Mouse (Mus musculus) midbrain, embryonic 12.5 days (tissue): Measurements from ENCODE around the gene Fam173a. TPM values are rescaled to one million over a fixed set of nuclear protein-coding genes. Genes with fewer than 3 reads are reported as not detected.
A peak's percentile ranks its signal among the peaks of the same experiment; 100 is the strongest.

ENCODE experiments used
- ATAC-seq: fragments of 200-750 bp; cut with Nextera tagmentation; 2 replicates; pipeline ENCODE4 v1.8.0; 2017; ENCODE audit warnings: low read depth, moderate TSS enrichment, moderate library complexity; ENCODE audit not compliant: low FRiP score
- H3K27ac ChIP-seq: fragments of 300-500 bp; sonication (generic); replicated peaks from 2 replicates; pipeline ENCODE4 v1.5.1; 2016; ENCODE audit warnings: mild to moderate bottlenecking
- H3K27me3 ChIP-seq: fragments of 300-500 bp; sonication (generic); 2 replicates; pipeline ENCODE4 v1.6.1; 2016; ENCODE audit warnings: mild to moderate bottlenecking
- H3K36me3 ChIP-seq: fragments of 300-500 bp; sonication (generic); 2 replicates; pipeline ENCODE4 v1.6.1; 2016
- H3K4me1 ChIP-seq: fragments of 300-500 bp; sonication (generic); 2 replicates; pipeline ENCODE4 v1.6.1; 2016
- H3K4me2 ChIP-seq: fragments of 300-500 bp; sonication (generic); replicated peaks from 2 replicates; pipeline ENCODE4 v1.6.1; 2016; ENCODE audit warnings: mild to moderate bottlenecking, moderate library complexity
- H3K4me3 ChIP-seq: fragments of 300-500 bp; sonication (generic); 2 replicates; pipeline ENCODE4 v1.5.1; 2016; ENCODE audit warnings: mild to moderate bottlenecking
- H3K9ac ChIP-seq: fragments of 300-500 bp; sonication (generic); replicated peaks from 2 replicates; pipeline ENCODE4 v1.6.1; 2016; ENCODE audit warnings: mild to moderate bottlenecking, moderate library complexity
- H3K9me3 ChIP-seq: fragments of 300-500 bp; sonication (generic); 2 replicates; pipeline ENCODE4 v1.6.1; 2016; ENCODE audit warnings: mild to moderate bottlenecking
- WGBS: fragments of 180-500 bp; shearing (Covaris S2); methylation state at CpG from one replicate; pipeline ENCODE4 v1.1.7; 2016; 5-methylcytosine and 5-hydroxymethylcytosine counted together
- polyA plus RNA-seq: library from polyadenylated mRNA; unstranded; fragments of >200 nt; fragmentation: Nextera tagmentation; extraction: Ambion mirVana; gene quantifications from 2 replicates; pipeline ENCODE4 v1.2.1, GENCODE M21; 2016

Fam173a gene
- 81.8 and 86.1 TPM in 2 replicates for polyA plus RNA-seq

DNA sequence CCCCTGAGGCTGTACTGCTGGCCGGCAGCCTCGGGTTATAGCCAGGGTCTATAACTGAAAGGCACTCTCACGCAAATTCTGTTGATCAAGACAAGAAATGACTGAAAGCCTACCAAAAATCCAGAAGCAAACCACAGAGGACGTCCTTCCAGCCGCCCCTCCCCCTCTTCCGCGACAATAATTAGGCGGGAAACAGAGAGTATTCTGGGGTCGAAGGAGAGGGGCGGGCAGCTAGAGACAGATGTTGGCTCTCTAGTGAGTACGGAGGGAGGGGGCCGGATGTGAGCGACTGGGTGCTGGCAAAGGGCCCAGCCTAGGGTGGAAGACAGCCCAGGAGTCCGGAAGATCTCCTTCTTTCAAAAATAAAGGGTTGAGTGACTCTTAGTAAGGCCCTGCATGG is at the start of gene Fam173a:
Gene Fam173a, minus strand, starts transcription at position 287 of the 400 bp plus-strand sequence.
- no peaks in the 10 kb centered on the region for H3K9me3 ChIP-seq
- WGBS: under 1% methylated on average over 14 of the region's 14 CpGs
- no peaks in the 10 kb centered on the region for H3K27me3 ChIP-seq
- peak within 1 kb of the TSS; percentile 69 for H3K4me3 ChIP-seq
- H3K9ac ChIP-seq: peak within 1 kb of the TSS; percentile 83
- peaks cover 23% of the 10 kb centered on the region for H3K36me3 ChIP-seq
- H3K4me2 ChIP-seq: peak within 1 kb of the TSS; percentile 92
- peak; percentile 28; the same call in 1 of the 2 replicates for ATAC-seq
- H3K27ac ChIP-seq: peak within 1 kb of the TSS; percentile 93
- peaks cover 63% of the 10 kb centered on the region for H3K4me1 ChIP-seq

DNA sequence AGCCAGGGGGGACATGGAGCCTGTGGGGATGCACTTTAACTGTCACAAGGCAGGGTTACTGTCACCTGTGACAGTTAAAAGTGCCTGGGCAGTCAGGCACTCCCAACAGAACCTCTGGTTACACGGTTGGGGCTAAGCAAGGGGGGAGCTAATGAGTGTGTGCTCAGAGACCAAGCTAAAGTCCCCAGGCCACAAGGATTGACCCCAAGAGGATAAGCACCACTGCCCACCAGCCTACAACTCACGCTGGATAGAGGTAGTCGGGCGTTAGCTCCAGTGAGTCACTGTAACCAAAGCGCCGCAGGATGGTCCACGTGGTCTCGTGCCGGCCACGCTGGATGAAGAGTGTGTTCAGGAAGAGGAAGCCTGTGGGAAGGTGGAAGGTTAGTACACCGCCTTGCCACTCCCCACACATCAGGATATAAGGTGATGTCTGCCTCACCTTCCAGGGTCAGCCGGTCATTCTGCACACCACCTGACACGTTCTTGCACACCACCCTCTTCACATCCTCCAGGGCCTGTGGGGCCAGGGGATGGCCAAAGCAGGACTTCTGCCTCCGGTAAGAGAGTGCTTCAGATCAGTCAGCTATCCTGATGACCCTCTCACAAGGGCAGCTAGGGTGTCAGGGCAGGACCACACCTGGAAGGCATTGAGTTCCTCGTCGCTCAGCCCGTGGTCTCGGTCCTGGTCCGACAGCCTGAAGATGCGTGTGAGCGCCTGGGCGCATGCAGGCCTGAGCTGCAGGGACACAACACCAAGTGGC is 48.6 kb upstream of the Fam173a start, which contains the start of gene Gm20683:
Gene Gm20683, minus strand, starts transcription at position 647 of the 764 bp plus-strand sequence.
- H3K4me1 ChIP-seq: peaks cover 41% of the 10 kb centered on the region
- H3K4me2 ChIP-seq: no peak within 1 kb of the TSS
- H3K9me3 ChIP-seq: no peaks in the 10 kb centered on the region
- no peaks in the 10 kb centered on the region for H3K27me3 ChIP-seq
- no peak for ATAC-seq
- H3K27ac ChIP-seq: no peak within 1 kb of the TSS
- H3K9ac ChIP-seq: no peak within 1 kb of the TSS
- no peak within 1 kb of the TSS for H3K4me3 ChIP-seq
- WGBS: 98% methylated on average over 22 of the region's 22 CpGs
- H3K36me3 ChIP-seq: peaks cover 52% of the 10 kb centered on the region

DNA sequence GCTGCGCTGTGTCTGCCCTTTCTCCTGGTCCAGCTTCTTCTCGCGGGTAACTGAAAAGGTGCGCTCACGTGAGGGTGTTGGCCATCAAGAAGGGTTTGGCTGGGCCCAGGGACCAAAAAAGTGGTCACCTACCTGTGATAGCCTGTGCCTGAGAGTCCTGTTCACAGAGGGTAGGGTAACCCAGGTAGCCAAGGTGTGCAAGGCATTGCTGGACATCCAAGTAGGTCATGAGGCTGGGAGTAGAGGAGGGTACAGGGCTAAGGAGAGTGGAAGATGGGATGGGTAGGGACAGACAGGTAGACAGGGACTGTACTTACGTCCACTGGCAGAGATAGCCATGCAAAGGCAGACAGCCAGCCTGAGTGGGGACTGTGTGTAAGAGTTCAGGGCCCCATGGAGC is 47.8 kb upstream of the Fam173a start:
- Histone ChIP-seq H3K27me3 (no peaks in the 10 kb centered on the region), H3K4me2 (no peak overlapping the region), H3K36me3 (peaks cover 45% of the 10 kb centered on the region), H3K9ac (no peak overlapping the region), H3K4me1 (peaks cover 49% of the 10 kb centered on the region), H3K4me3 (no peak overlapping the region), H3K9me3 (no peaks in the 10 kb centered on the region), H3K27ac (no peak overlapping the region)
- no peak for ATAC-seq
- WGBS: 92% methylated on average over 6 of the region's 6 CpGs

DNA sequence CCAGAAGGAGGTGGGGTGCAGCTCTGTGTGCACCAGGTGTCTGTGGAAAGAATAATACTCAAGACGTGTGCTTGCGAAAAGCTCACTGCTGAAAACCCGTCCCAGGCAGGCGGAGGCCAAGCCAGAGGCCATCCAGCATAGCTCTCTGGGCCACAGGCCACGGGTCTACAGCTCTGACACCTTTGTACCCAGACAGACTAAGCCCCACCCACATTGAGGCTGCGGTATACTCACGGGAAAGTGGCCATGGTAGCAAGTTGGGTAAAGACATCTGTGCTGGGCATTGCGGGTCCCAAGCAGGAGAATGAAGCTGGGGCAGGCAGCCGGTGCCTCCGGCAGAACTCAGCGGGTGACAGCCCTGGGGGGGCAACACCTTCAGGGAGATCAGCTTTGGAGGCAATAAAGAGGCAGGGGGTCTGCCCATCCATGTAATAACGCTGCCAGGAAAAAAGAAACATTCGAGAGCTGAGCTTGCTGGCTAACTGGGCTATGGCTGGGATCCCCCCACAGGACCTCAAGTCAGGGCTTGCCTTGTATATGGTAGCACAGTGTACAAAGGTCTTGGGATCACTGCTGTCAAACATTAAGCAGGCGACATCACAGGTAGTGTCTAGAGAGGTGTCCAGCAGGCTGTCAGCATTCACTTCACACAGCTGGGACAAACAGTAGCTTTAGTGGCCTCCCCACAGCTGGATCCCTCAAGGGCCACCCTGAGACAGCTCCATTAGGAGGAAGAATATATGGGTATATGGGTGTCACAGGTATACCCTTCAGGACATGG is 46.9 kb upstream of the Fam173a start:
- H3K9ac ChIP-seq: no peak overlapping the region
- peaks cover 53% of the 10 kb centered on the region for H3K4me1 ChIP-seq
- no peak overlapping the region for H3K27ac ChIP-seq
- no peaks in the 10 kb centered on the region for H3K27me3 ChIP-seq
- ATAC-seq: no peak
- H3K4me3 ChIP-seq: no peak overlapping the region
- H3K36me3 ChIP-seq: peaks cover 48% of the 10 kb centered on the region
- no peaks in the 10 kb centered on the region for H3K9me3 ChIP-seq
- 85% methylated on average over 14 of the region's 14 CpGs for WGBS
- no peak overlapping the region for H3K4me2 ChIP-seq

DNA sequence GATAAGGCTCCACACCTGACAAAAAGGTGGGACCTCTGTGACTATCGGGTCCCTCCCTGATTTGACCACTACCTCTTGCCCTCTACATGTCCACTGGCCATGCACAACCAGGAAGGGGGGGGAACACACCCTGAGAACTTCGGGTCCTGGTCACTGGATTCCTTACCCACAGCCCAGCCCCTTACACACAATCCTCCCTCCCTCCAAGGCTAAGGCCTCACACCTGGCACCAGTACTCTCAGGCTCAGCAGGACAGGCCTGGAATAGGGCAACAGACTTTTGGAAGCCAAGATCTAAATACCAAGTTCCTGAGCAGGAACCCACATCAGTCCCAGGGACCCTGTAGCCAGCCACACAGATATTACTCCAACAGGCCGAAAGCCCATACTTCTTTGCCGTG is 46.2 kb upstream of the Fam173a start:
- no peak overlapping the region for H3K27ac ChIP-seq
- peaks cover 48% of the 10 kb centered on the region for H3K36me3 ChIP-seq
- 90% methylated on average over 4 of the region's 4 CpGs for WGBS

DNA sequence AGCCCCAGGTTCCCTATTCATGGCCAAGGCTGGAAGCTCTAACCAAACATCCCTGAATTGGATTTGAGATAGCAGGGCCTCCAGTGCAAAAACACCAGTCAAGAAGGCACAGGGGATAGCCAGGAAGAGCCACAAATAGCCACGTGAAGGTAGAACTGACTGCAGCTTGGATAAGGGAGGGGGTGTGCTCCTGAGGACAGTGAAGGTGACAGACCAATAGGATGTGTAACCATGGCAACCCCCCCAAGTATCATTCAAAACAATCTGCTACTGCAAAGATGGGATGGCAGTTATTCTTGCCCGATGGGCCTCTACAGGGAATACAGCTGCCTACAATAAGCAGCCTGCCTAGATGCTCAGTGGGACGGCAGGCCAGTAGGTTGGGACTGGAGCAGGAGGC is 44.8 kb upstream of the Fam173a start:
- H3K27ac ChIP-seq: peak overlapping the region; percentile 67
- H3K4me3 ChIP-seq: peak overlapping the region; percentile 39; the same call in 1 of the 2 replicates
- H3K36me3 ChIP-seq: peaks cover 47% of the 10 kb centered on the region
- WGBS: 23% methylated on average over 3 of the region's 3 CpGs
- H3K4me2 ChIP-seq: peak overlapping the region; percentile 65
- H3K9me3 ChIP-seq: no peaks in the 10 kb centered on the region
- H3K4me1 ChIP-seq: peaks cover 53% of the 10 kb centered on the region
- H3K27me3 ChIP-seq: no peaks in the 10 kb centered on the region
- H3K9ac ChIP-seq: peak overlapping the region; percentile 65; the same call in 1 of the 2 replicates
- ATAC-seq: no peak

More for the DNA sequence above, 46.2 kb upstream of the Fam173a start:
- no peaks in the 10 kb centered on the region for H3K27me3 ChIP-seq
- no peak for ATAC-seq
- H3K4me2 ChIP-seq: no peak overlapping the region
- H3K9ac ChIP-seq: no peak overlapping the region
- H3K4me1 ChIP-seq: peaks cover 57% of the 10 kb centered on the region
- H3K4me3 ChIP-seq: no peak overlapping the region
- H3K9me3 ChIP-seq: no peaks in the 10 kb centered on the region

DNA sequence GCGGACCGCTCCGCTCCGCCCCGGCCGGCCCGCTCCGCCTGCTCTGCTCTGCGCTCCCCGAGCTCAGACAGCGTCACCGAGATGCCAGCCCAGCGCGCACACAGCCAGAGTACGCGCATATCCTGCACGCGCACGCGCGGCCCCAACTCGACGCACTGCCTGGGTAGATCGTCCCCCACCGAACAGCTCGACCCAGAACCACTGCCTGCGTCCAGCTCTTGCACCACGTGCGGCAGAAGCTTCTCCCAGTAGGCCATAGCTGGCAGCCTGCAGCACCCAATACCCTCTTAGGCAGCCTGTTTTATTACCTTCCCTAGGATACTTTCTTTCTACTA is 44.3 kb upstream of the Fam173a start, which contains the start of gene Rhbdl1:
Gene Rhbdl1, minus strand, starts transcription at position 220 of the 335 bp plus-strand sequence.
- peak; percentile 20; the same call in 1 of the 2 replicates for ATAC-seq
- H3K27me3 ChIP-seq: no peaks in the 10 kb centered on the region
- under 1% methylated on average over 22 of the region's 29 CpGs for WGBS
- peak within 1 kb of the TSS; percentile 39 for H3K4me3 ChIP-seq
- no peaks in the 10 kb centered on the region for H3K9me3 ChIP-seq
- H3K27ac ChIP-seq: peak within 1 kb of the TSS; percentile 67
- H3K36me3 ChIP-seq: peaks cover 42% of the 10 kb centered on the region
- peak within 1 kb of the TSS; percentile 65 for H3K9ac ChIP-seq
- H3K4me1 ChIP-seq: peaks cover 55% of the 10 kb centered on the region
- H3K4me2 ChIP-seq: peak within 1 kb of the TSS; percentile 65

DNA sequence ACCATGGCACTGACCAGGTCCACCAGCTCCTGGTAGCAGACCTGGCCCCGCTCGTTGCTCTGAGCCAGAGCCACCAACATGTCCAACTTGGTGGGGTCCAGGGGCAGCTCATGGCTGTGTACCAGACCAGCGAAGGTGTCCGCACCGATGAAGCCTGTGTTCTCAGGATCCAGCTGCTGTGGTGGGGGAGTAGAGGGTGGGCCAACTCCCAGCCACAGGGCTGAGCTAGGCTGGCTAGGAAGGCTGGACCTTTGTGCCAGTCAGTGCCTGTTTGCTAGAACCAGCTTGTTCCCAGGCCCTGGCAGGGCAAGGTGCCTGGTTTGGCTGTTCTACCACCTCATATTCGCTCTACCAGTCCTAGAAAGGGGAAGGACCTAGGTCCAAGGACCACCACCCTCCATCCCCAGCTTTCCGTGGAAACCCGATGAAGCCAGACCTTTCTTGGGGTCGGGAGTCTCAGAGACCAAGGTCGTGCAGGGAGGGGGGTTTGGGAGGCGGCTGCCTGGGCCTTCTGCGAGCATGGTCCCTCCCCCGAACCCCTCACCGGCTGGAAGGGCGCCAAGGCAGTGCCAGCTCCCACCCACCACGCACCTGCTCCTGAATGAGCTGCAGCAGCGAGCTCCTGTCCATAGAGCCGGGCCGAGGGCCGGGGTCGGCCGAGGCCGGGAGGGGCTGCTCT is 43.8 kb upstream of the Fam173a start:
- WGBS: 24% methylated on average over 21 of the region's 23 CpGs
- peak overlapping the region; percentile 65 for H3K9ac ChIP-seq
- H3K27ac ChIP-seq: peak overlapping the region; percentile 67
- H3K27me3 ChIP-seq: no peaks in the 10 kb centered on the region
- H3K9me3 ChIP-seq: no peaks in the 10 kb centered on the region
- H3K4me1 ChIP-seq: peaks cover 60% of the 10 kb centered on the region
- H3K4me3 ChIP-seq: peak overlapping the region; percentile 39
- peaks cover 39% of the 10 kb centered on the region for H3K36me3 ChIP-seq
- H3K4me2 ChIP-seq: peak overlapping the region; percentile 65
- no peak for ATAC-seq

DNA sequence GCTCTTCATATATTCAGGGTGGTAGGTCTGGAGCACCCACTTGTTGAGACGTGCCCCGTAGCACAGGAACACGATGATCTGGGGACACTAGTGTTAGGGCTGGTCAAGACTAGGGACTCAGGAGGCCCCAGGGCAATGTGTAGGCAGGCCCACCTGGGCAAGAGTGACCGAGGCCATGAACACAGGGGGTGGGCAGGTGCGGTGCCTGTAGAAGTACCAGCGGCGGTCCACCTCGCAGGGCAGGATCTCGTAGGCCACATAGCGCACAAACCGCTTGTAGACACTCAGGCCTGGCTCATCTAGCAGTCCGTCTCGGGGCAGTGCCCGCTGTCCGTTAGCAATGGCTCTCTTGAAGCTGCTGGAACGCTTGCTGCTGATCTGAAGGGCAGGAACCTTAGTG is 43.1 kb upstream of the Fam173a start:
- H3K9ac ChIP-seq: no peak overlapping the region
- H3K36me3 ChIP-seq: peaks cover 39% of the 10 kb centered on the region
- H3K27me3 ChIP-seq: no peaks in the 10 kb centered on the region
- H3K4me3 ChIP-seq: peak overlapping the region; percentile 39; the same call in 1 of the 2 replicates
- no peaks in the 10 kb centered on the region for H3K9me3 ChIP-seq
- ATAC-seq: no peak
- no peak overlapping the region for H3K27ac ChIP-seq
- 92% methylated on average over 16 of the region's 16 CpGs for WGBS
- H3K4me2 ChIP-seq: peak overlapping the region; percentile 65
- H3K4me1 ChIP-seq: peaks cover 68% of the 10 kb centered on the region

DNA sequence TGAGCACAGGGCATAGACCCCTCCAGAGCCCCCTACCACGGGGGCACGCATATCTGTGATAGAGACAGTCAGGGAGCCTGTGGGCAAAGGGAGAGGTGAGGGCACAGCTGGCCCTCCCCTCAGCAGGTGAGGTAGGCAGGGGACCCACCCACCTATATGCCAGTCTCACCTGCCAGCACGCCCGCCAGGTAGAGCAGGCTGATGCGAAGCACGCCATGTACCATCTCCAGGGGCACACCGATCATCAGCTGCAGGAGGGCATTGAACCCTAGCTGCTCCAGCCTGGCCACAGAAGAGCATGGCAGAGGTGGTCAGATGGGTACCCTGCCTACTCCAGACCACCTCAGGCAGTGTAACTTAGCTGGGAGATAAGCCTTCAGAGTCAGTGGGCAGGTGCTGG is 42.6 kb upstream of the Fam173a start:
- H3K4me1 ChIP-seq: peaks cover 73% of the 10 kb centered on the region
- ATAC-seq: no peak
- peak overlapping the region; percentile 10; the same call in 1 of the 2 replicates for H3K4me2 ChIP-seq
- no peaks in the 10 kb centered on the region for H3K27me3 ChIP-seq
- no peaks in the 10 kb centered on the region for H3K9me3 ChIP-seq
- 0 out of 2 replicates have a peak overlapping the region, but pooled peaks have one; percentile 8 for H3K9ac ChIP-seq
- peaks cover 39% of the 10 kb centered on the region for H3K36me3 ChIP-seq
- no peak overlapping the region for H3K4me3 ChIP-seq
- H3K27ac ChIP-seq: no peak overlapping the region
- 94% methylated on average over 7 of the region's 7 CpGs for WGBS

DNA sequence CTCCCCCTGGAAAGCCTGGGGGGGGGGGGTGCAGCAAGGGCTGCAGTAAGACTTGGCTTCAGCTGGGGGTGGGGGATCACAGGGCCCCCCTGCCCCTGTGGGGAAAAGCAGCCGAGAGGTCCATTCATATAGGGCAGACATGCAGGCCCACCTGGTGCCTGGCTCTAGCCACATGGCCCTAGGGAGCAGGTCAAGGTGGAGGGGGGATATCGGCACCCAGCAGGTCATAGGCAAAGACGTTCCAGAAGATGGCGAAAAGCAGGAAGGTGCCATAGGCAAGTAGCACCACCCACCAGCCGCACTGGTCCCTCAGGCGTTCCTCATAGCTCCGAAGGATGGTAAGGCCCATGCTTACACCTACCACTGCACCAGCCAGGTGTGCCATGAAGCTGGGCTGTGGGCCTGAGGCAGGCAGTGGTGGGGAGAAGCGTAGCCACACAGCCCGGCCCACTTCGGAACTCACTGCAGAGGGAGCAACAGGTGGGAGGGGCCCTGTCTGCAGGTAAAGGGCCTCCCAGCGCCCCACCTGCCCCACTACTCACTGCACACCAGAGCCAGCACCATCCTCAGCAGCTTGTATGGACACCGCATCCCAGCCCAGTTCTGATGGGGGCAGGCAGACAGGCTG is 42.0 kb upstream of the Fam173a start:
- no peaks in the 10 kb centered on the region for H3K27me3 ChIP-seq
- H3K4me1 ChIP-seq: peaks cover 79% of the 10 kb centered on the region
- H3K4me2 ChIP-seq: peak overlapping the region; percentile 96
- 90% methylated on average over 12 of the region's 12 CpGs for WGBS
- H3K9me3 ChIP-seq: no peaks in the 10 kb centered on the region
- H3K4me3 ChIP-seq: peak overlapping the region; percentile 77
- H3K27ac ChIP-seq: no peak overlapping the region
- peak overlapping the region; percentile 84 for H3K9ac ChIP-seq
- ATAC-seq: no peak
- peaks cover 39% of the 10 kb centered on the region for H3K36me3 ChIP-seq
